Mouse (Mus musculus) bone marrow, adult 2 months (tissue): ENCODE results near the gene Gm21964.

ENCODE experiments used
- CTCF ChIP-seq: fragments of 200-500 bp; IDR thresholded peaks from 2 replicates; pipeline ENCODE4 v1.5.1; 2011; ENCODE audit warnings: low read length, control low read depth; ENCODE audit not compliant: control insufficient read depth, insufficient read depth
- POLR2A ChIP-seq: fragments of 200-500 bp; IDR thresholded peaks from 2 replicates; pipeline ENCODE4 v1.6.1; 2011; ENCODE audit warnings: low read depth, mild to moderate bottlenecking, control low read depth, low read length, borderline replicate concordance; ENCODE audit not compliant: control insufficient read depth

DNA sequence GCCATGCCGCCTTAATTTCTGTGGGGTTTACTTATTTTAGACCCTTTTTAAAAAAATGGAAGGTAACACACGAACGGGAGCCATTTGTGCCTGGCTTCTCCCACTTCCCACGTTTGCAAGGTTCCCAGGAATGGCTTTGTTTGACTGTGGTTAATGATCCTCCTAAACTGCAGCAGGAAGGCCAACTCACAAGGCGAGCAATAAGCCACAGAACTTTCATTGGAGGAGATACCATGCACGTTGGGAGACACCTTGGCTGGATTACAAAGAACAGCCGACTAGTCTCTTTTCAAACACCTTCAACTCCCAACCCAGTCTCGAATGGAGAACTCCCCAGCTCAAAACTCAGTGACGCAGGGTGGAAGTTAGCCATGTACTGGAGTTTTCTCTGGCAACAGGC is 36.8 kb upstream of the Gm21964 start:
- no peak for TF ChIP-seq POLR2A
- no peak for TF ChIP-seq CTCF
